Mouse (Mus musculus): ENCODE data around the gene Gstp2. TPM values are rescaled to one million over a fixed set of nuclear protein-coding genes. Genes with fewer than 3 reads are reported as not detected.

Gene Gstp2
- polyA plus RNA-seq, 1 experiment = 6.7 TPM

DNA sequence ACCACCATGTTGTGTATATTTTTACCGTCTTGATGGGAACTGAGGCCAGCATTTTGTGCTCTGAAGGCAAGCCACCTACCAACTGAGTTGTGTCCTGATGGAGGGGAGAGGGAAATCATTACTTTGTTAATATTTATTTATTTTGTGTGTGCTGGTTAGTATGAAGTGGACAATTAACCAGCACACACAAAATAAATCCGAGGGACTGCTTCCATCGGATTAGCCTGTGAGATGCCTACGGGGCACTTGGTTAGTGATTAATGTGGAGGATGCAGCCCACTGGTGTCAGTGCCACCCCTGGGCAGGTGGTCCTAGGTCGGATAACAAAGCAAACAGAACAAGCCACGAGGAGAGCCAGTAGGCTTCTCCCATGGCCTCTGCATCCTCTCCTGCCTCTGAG lies 50.9 kb downstream of the Gstp2 start:
- Histone ChIP-seq H3ac (ENCODE audit: control insufficient read depth, insufficient read length) (no peak overlapping the region), H3K27me3 (ENCODE audit: control insufficient read depth, insufficient read depth, insufficient read length) (peaks cover 28% of the 10 kb centered on the region), H3K36me3 (ENCODE audit: control insufficient read depth, insufficient read depth) (no peaks in the 10 kb centered on the region), H3K4me3 (no peak overlapping the region), H3K4me2 (ENCODE audit: low read depth) (no peak overlapping the region), H3K79me2 (ENCODE audit: control insufficient read depth, insufficient read depth) (no peaks in the 10 kb centered on the region)
- no peak for TF ChIP-seq CEBPB (IDR thresholded peaks at IDR 0.05; ENCODE audit: insufficient read depth, poor library complexity, severe bottlenecking)
- TF ChIP-seq POLR2A (IDR thresholded peaks at IDR 0.05; ENCODE audit: insufficient read length, low read depth) = no peak
- no peak for TF ChIP-seq TCF3 (IDR thresholded peaks at IDR 0.05; ENCODE audit: insufficient read length, low read depth)
- TF ChIP-seq E2F4 (IDR thresholded peaks at IDR 0.05; ENCODE audit: insufficient read depth) = no peak
- no peak for TF ChIP-seq TCF12 (IDR thresholded peaks at IDR 0.05; ENCODE audit: insufficient read depth, poor library complexity, severe bottlenecking)
- no peak for TF ChIP-seq REST (IDR thresholded peaks at IDR 0.05; ENCODE audit: insufficient read depth, insufficient read length)
- no peak for TF ChIP-seq MYOG (IDR thresholded peaks at IDR 0.05; ENCODE audit: control insufficient read depth in 1 of 3, insufficient read depth in 1 of 3, insufficient read length in 2 of 3, low read depth in 2 of 3)
- no peak for TF ChIP-seq MAX (IDR thresholded peaks at IDR 0.05; ENCODE audit: low read depth)
- TF ChIP-seq MYOD1 (IDR thresholded peaks at IDR 0.05; ENCODE audit: control insufficient read depth in 1 of 3, insufficient read length in 2 of 3, low read depth in 2 of 3) = no peak
- TF ChIP-seq SRF (IDR thresholded peaks at IDR 0.05; ENCODE audit: control insufficient read depth, insufficient read length, low read depth) = no peak
- TF ChIP-seq POLR2AphosphoS2 (IDR thresholded peaks at IDR 0.05; ENCODE audit: insufficient read length, low read depth) = no peak
- no peak for TF ChIP-seq USF1 (IDR thresholded peaks at IDR 0.05; ENCODE audit: low read depth)

DNA sequence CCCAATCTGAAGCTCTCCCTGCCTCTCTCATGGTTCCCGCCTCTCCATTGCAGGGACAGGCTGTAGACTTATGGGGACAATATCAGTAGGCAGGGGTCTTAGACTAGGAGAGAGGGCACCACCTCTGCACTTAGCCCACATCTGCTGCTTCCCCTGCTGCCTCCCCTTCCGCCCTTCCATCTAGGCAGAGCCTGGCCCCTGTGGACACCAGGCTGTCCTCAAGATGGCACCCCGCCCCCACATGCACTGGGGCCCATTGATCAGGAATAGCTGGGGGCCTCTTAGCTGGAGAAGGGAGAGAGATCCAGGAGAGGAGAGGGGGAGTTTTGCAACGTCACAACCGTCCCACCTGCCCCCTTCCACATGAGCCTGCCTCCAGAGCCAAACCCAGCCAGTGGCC lies 53.4 kb downstream of the Gstp2 start, which contains the start of gene Tbx10:
TSS of gene Tbx10 (plus strand) at position 337 of the 400 bp plus-strand sequence.
- TF ChIP-seq MYOG (IDR thresholded peaks at IDR 0.05; ENCODE audit: control insufficient read depth in 1 of 3, insufficient read depth in 1 of 3, insufficient read length in 2 of 3, low read depth in 2 of 3) (no peak), SRF (IDR thresholded peaks at IDR 0.05; ENCODE audit: control insufficient read depth, insufficient read length, low read depth) (no peak), REST (IDR thresholded peaks at IDR 0.05; ENCODE audit: insufficient read depth, insufficient read length) (no peak), TCF3 (IDR thresholded peaks at IDR 0.05; ENCODE audit: insufficient read length, low read depth) (no peak), POLR2A (IDR thresholded peaks at IDR 0.05; ENCODE audit: insufficient read length, low read depth) (no peak), MYOD1 (IDR thresholded peaks at IDR 0.05; ENCODE audit: control insufficient read depth in 1 of 3, insufficient read length in 2 of 3, low read depth in 2 of 3) (no peak)
- no peaks in the 10 kb centered on the region for H3K79me2 ChIP-seq (ENCODE audit: control insufficient read depth, insufficient read depth)
- H3K27me3 ChIP-seq (ENCODE audit: control insufficient read depth, insufficient read depth, insufficient read length) = peaks cover 28% of the 10 kb centered on the region
- H3ac ChIP-seq (ENCODE audit: control insufficient read depth, insufficient read length) = no peak within 1 kb of the TSS
- no peaks in the 10 kb centered on the region for H3K36me3 ChIP-seq (ENCODE audit: control insufficient read depth, insufficient read depth)
- no peak within 1 kb of the TSS for H3K4me3 ChIP-seq
- no peak within 1 kb of the TSS for H3K4me2 ChIP-seq (ENCODE audit: low read depth)

DNA sequence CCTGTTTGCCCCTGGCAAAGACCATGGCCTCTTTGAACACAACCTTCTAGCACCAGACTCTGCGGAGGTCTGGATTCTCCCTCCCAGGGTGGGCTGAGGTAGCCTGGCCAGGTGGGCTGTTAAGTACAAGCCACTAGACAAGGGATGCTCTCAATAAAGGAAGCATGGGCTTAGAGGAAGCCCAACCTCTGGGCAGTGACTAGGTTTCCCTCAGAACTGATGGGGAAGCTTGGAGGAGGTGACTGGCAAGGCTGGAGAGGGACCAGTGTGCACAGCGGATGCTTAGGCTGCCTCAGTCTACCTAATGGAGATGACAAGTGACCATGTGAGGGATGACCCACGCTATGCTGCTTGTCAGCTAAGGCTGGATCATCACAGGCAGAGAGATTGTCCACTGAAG lies 53.9 kb downstream of the Gstp2 start:
- no peaks in the 10 kb centered on the region for H3K36me3 ChIP-seq (ENCODE audit: control insufficient read depth, insufficient read depth)

DNA sequence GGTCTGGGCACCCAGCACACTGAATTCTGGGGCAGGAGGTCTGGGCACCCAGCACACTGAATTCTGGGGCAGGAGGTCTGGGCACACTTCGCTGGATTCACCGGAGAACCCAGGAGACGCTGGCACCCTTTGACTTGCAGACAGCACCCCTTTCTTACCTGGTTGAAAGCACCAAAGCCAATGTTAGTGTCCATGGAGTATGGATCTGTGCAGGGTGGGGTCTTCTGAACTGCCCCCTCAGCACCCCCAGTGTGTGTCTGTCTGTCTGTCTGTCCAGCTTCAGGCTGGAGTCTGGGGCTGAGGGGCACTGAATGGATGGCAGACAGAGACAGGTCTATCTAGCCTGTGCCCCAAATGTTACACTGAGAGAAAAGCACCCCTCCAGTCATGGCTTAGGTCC lies 54.3 kb downstream of the Gstp2 start:
- Histone ChIP-seq H3K4me2 (ENCODE audit: low read depth) (no peak overlapping the region), H3K4me3 (no peak overlapping the region), H3ac (ENCODE audit: control insufficient read depth, insufficient read length) (no peak overlapping the region), H3K79me2 (ENCODE audit: control insufficient read depth, insufficient read depth) (no peaks in the 10 kb centered on the region), H3K27me3 (ENCODE audit: control insufficient read depth, insufficient read depth, insufficient read length) (peaks cover 28% of the 10 kb centered on the region), H3K36me3 (ENCODE audit: control insufficient read depth, insufficient read depth) (no peaks in the 10 kb centered on the region)
- no peak for TF ChIP-seq MAX (IDR thresholded peaks at IDR 0.05; ENCODE audit: low read depth)
- TF ChIP-seq E2F4 (IDR thresholded peaks at IDR 0.05; ENCODE audit: insufficient read depth) = no peak
- no peak for TF ChIP-seq TCF3 (IDR thresholded peaks at IDR 0.05; ENCODE audit: insufficient read length, low read depth)
- TF ChIP-seq SRF (IDR thresholded peaks at IDR 0.05; ENCODE audit: control insufficient read depth, insufficient read length, low read depth) = no peak
- TF ChIP-seq CEBPB (IDR thresholded peaks at IDR 0.05; ENCODE audit: insufficient read depth, poor library complexity, severe bottlenecking) = no peak
- no peak for TF ChIP-seq REST (IDR thresholded peaks at IDR 0.05; ENCODE audit: insufficient read depth, insufficient read length)
- TF ChIP-seq POLR2A (IDR thresholded peaks at IDR 0.05; ENCODE audit: insufficient read length, low read depth) = no peak
- no peak for TF ChIP-seq MYOG (IDR thresholded peaks at IDR 0.05; ENCODE audit: control insufficient read depth in 1 of 3, insufficient read depth in 1 of 3, insufficient read length in 2 of 3, low read depth in 2 of 3)
- no peak for TF ChIP-seq USF1 (IDR thresholded peaks at IDR 0.05; ENCODE audit: low read depth)
- no peak for TF ChIP-seq MYOD1 (IDR thresholded peaks at IDR 0.05; ENCODE audit: control insufficient read depth in 1 of 3, insufficient read length in 2 of 3, low read depth in 2 of 3)

More for the DNA sequence above, 53.9 kb downstream of the Gstp2 start:
- Histone ChIP-seq H3ac (ENCODE audit: control insufficient read depth, insufficient read length) (no peak overlapping the region), H3K4me3 (no peak overlapping the region), H3K79me2 (ENCODE audit: control insufficient read depth, insufficient read depth) (no peaks in the 10 kb centered on the region), H3K27me3 (ENCODE audit: control insufficient read depth, insufficient read depth, insufficient read length) (peaks cover 28% of the 10 kb centered on the region), H3K4me2 (ENCODE audit: low read depth) (no peak overlapping the region)
- no peak for TF ChIP-seq TCF3 (IDR thresholded peaks at IDR 0.05; ENCODE audit: insufficient read length, low read depth)
- no peak for TF ChIP-seq MAX (IDR thresholded peaks at IDR 0.05; ENCODE audit: low read depth)
- TF ChIP-seq SRF (IDR thresholded peaks at IDR 0.05; ENCODE audit: control insufficient read depth, insufficient read length, low read depth) = no peak
- TF ChIP-seq E2F4 (IDR thresholded peaks at IDR 0.05; ENCODE audit: insufficient read depth) = no peak
- TF ChIP-seq CEBPB (IDR thresholded peaks at IDR 0.05; ENCODE audit: insufficient read depth, poor library complexity, severe bottlenecking) = no peak
- no peak for TF ChIP-seq POLR2AphosphoS2 (IDR thresholded peaks at IDR 0.05; ENCODE audit: insufficient read length, low read depth)
- TF ChIP-seq TCF12 (IDR thresholded peaks at IDR 0.05; ENCODE audit: insufficient read depth, poor library complexity, severe bottlenecking) = no peak
- TF ChIP-seq USF1 (IDR thresholded peaks at IDR 0.05; ENCODE audit: low read depth) = no peak
- no peak for TF ChIP-seq MYOG (IDR thresholded peaks at IDR 0.05; ENCODE audit: control insufficient read depth in 1 of 3, insufficient read depth in 1 of 3, insufficient read length in 2 of 3, low read depth in 2 of 3)
- no peak for TF ChIP-seq MYOD1 (IDR thresholded peaks at IDR 0.05; ENCODE audit: control insufficient read depth in 1 of 3, insufficient read length in 2 of 3, low read depth in 2 of 3)
- no peak for TF ChIP-seq REST (IDR thresholded peaks at IDR 0.05; ENCODE audit: insufficient read depth, insufficient read length)
- no peak for TF ChIP-seq POLR2A (IDR thresholded peaks at IDR 0.05; ENCODE audit: insufficient read length, low read depth)

DNA sequence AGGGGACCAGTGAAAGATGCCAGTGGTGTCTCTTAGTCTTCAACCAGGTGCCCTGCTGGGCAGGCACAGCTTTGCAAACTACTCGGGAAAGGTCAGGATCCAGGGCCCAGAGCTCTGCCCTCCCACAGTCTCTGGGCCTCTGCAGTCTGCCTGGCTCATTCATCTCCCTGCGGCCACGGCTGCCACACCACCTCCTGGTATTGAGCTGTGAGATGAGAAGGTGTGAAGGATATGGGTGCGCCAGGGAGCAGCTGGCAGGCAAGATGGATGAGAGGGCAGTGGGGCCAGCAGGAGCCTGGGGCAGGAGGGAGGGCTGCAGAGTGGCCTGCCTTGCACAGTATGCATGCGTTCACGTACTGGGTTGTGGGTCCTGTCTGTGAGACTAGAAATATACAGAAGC lies 55.0 kb downstream of the Gstp2 start:
- H3K36me3 ChIP-seq (ENCODE audit: control insufficient read depth, insufficient read depth) = no peaks in the 10 kb centered on the region
- no peaks in the 10 kb centered on the region for H3K79me2 ChIP-seq (ENCODE audit: control insufficient read depth, insufficient read depth)
- peaks cover 28% of the 10 kb centered on the region for H3K27me3 ChIP-seq (ENCODE audit: control insufficient read depth, insufficient read depth, insufficient read length)
- H3K4me2 ChIP-seq (ENCODE audit: low read depth) = no peak overlapping the region
- H3K4me3 ChIP-seq = no peak overlapping the region
- no peak overlapping the region for H3ac ChIP-seq (ENCODE audit: control insufficient read depth, insufficient read length)
- TF ChIP-seq MYOG (IDR thresholded peaks at IDR 0.05; ENCODE audit: control insufficient read depth in 1 of 3, insufficient read depth in 1 of 3, insufficient read length in 2 of 3, low read depth in 2 of 3) = peak in 1 of 3 experiments; percentile 34
- TF ChIP-seq MYOD1 (IDR thresholded peaks at IDR 0.05; ENCODE audit: control insufficient read depth in 1 of 3, insufficient read length in 2 of 3, low read depth in 2 of 3) = peak in 1 of 3 experiments; percentile 60
- no peak for TF ChIP-seq SRF (IDR thresholded peaks at IDR 0.05; ENCODE audit: control insufficient read depth, insufficient read length, low read depth)

Measured in myocyte (in vitro differentiated cells).